Mouse (Mus musculus): ENCODE results near the gene Ddr1.

Ddr1 gene

DNA sequence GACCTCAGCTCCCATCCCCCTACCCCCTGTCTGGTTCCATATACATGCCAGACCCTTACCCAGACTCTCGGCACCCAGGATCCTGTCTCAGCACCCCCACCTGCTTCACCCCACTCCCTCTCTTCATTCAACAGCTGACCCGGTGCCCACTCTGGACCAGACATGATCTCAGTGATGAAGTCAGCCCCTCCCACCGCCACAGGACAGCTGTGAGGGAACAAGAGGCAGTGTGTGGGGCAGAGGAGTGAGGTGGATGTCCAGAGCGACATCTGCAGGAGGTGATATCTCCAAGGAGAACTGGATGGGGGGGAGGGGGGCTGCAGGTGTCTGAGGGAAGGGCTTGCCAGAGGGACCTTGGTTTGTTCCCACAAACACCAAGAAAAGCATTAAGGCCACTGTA is 12.6 kb downstream of the Ddr1 start:
- DNase-seq (ENCODE audit: low spot score in 2 of 2) = no peak

- no peak for DNase-seq (ENCODE audit: low spot score in 2 of 2)
Measured at GRCm38 (mm10) chr17:35689936-35690645, 14.3 kb downstream of the Ddr1 start.

DNA sequence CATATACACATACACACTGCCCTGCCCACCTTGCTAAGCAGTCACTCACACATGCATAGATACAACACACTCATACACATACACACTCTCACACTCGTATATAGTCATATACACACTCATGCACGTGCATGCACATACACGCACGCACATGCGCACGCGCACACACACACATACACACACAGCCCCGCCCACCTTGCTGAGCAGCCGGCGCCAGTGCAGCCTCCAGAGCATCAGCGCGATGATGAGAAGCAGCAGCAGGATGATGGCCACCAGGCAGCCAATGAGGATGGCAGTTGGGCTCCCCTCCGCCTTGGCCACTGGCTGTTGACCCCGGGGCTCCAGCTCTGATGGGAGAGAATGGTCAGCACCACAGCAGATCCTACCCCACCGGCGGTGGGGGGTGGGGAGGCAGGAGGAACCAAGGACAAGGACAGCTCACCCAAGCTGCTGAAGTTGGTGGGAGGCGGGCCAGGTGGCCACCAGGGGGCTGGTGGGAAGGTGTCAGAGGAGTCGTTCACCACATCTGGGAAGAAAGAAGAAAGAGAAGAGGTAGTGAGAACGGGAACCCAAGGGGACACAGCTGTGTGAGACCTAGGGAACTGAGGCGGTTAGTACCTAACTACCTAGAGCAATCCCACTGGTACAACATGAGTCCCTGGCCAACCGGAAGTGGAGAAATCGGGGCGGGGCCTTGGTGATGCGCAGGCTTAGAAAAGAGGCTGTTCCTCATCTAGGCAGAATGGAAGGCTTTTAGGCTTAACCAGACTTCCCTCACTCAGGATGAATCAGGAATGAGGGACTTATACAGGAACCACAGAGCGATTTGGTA is 15.9 kb downstream of the Ddr1 start:
- DNase-seq (ENCODE audit: low spot score in 2 of 2) = no peak

- DNase-seq (ENCODE audit: low spot score in 2 of 2) = no peak
Measured at GRCm38 (mm10) chr17:35685061-35685460, 19.4 kb downstream of the Ddr1 start.

DNA sequence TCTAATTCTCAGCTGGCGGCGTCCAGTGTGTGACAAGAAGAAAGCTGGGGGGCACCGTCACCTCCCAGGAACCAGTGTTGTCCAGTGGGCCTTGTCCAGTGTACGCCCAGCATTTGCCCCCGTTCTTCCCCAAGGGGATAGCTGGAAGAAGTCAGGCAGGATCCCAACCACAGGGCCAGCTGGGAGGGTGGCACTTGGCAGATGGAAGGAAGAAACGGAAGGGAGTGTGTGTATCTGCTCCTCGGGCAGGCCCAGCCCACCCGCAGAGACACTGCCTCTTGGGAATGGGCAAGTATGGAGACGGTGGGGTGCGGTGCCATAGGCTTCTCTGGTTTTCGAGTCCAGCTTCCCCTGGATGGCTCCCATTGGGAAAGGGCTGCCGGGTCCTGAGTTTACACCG is 22.4 kb downstream of the Ddr1 start:
- no peak for DNase-seq (ENCODE audit: low spot score in 2 of 2)

DNA sequence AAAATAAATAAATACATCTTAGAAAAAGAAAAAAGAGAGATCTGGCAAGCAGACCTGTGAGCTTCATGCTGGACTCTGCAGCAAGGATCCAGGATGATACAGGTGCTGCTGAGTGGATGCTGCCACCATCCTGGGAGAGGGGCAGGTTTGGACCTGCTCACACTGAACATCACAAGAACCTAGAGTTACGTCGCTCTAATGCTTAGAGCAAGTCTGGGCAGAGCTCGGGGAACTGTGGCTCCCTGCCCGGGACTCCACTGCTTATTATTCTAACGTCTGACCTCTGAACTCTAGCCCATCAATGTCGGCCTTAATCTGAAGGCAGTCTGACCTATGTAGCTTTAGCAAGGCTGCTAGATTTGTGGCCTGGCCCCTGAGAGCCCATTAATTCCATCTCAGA is 23.8 kb downstream of the Ddr1 start:
- DNase-seq (ENCODE audit: low spot score in 2 of 2) = no peak

GRCm38 (mm10) chr17:35673416-35674035 is 30.9 kb downstream of the Ddr1 start, which contains the start of gene Gtf2h4:
TSS of gene Gtf2h4 (minus strand) at chr17:35673739.
- DNase-seq (ENCODE audit: low spot score in 2 of 2) = peak; percentile 64 to 86

GRCm38 (mm10) chr17:35672527-35672926 is 31.9 kb downstream of the Ddr1 start:
- no peak for DNase-seq (ENCODE audit: low spot score in 2 of 2)

- DNase-seq (ENCODE audit: low spot score in 2 of 2) = no peak
Measured at GRCm38 (mm10) chr17:35671846-35672245, 32.6 kb downstream of the Ddr1 start.

DNA sequence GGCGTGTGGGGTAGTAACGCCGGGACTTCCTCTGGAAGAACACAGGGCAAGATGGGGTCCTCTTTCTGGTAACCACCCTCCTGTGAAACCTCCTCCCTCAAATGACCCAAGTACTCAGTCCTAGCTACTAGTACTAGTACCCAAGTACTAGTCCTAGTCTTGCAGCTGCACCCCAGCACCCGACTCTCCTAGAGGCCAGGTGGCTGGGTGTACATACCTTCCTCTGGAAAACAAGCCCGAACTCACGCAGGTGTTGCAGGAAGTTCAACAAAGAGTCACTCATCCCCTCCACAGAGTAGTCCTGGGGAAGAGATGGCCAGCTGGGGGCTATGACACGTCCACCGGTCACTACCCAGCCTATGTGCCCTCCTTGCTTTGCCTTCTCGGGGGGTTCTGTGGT is 34.7 kb downstream of the Ddr1 start:
- DNase-seq (ENCODE audit: low spot score in 2 of 2) = no peak

DNA sequence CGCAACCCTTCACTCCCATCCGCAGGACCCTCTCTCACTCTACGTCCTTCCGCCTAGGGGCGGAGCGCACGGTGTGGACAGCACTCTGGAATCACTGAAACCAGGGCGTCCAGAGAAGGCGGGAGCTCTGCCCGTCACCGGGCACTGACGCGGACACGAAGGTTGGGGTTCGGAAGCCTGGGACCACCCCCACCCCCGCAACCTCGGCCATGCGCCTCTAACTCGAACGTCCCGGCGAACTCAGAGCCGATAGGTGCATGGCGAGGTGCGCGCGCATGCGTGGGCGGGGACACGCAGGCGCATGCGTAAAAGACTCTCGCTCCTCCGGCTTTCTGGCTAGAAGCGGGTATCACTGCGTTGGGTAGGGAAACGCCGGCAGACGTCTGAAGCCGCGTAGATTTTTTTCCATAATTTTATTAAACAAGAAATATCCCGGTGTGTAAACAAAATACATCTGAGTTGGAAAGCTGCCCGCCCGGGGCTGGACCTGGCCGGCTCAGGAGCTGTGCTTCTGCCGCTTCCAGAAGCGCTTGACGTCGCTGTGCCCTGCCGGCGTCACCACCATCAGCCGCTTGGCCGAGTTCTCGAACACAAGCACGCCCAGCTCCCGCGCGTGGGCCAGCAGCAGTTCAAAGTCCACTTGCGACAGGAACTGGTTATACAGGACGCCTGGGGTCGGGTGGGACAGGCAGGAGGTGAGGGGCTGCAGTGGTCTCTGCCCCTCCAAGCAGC is 36.9 kb downstream of the Ddr1 start, which contains the start of gene Vars2:
Gene Vars2 (minus strand): TSS at position 259 of the 732 bp plus-strand sequence.
- peak; percentile 92 to 97 for DNase-seq (ENCODE audit: low spot score in 2 of 2)

GRCm38 (mm10) chr17:35666851-35667256 is 37.6 kb downstream of the Ddr1 start:
- peak in 1 of 2 experiments; percentile 25 for DNase-seq (ENCODE audit: low spot score in 2 of 2)

DNA sequence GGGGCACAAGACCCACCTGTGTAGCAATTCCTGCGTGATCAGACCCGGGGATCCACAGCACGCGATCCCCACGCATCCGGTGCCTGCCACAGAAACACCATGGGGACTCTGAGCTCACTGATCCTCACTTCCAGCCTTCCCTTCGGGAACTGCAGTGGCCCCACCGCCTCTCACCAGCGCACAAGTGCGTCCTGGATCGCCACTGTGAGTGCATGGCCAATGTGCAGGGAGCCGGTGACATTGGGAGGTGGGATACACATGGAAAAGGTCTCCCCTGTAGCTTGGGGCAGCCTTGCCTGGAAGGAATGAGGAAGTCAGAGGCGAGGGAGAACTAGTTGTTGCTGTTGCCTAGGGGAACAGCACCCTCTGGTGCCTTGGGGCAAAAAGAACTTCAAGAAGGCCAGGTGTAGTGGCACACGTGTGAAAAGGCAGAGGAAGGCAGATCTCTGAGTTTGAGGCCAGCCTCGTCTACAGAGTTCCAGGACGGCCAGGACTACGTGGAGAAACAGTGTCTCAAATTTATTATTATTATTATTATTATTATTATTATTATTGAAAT is 38.4 kb downstream of the Ddr1 start:
- no peak for DNase-seq (ENCODE audit: low spot score in 2 of 2)

DNA sequence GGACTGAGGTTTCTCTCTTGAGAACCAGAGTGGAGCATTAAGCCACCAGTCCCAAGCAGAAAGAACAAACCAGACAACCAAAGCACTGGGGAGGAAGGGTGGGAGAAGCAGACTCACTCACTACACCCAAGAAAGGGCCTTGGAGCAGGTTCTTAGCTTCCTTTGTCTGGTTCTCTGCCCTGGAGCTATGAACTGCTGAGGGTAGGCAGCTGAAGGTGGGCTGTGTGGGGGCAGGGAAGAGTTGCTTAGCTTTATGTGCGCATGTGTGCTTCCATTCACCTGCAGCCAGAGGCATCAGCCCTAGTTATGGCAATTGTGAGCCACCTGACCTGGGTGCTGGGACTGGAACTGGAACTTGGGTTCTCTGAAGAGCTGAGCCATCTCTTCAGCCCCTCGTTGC is 51.3 kb downstream of the Ddr1 start:
- no peak for DNase-seq (ENCODE audit: low spot score in 2 of 2)

- DNase-seq (ENCODE audit: low spot score in 2 of 2) = no peak
Measured at GRCm38 (mm10) chr17:35649429-35649828, 55.0 kb downstream of the Ddr1 start.

DNA sequence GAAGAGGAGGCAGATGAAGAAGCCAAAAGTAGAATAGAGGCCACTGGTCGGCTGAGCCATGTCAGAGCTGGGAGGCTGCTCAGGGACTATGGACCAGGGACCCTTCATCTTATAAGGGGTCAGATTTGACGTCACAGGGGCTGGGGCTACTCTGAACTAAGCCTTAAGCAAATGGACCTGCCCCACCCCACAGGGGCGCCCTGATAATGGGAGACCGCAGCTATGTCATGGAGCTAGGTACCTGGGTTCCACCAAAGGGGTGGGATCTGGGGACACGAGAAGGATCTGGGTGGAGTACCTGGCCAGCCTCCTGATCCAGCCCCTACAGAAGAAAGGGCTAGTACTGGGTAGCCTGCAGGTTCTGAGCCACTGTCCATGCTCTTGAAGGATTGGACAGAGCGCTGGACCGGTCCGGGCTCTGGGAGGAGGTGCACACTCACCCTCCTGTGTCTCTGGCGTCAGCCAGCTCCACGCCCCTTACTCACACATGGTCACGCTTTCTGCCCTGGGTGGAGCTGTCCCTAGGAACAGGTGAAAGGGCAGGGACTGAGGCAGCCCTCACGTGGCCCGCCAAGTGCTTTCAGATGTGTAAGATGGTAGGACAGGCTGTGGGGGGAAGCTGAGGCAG is 60.7 kb downstream of the Ddr1 start, which contains the start of gene Mucl3:
Gene Mucl3 (minus strand): TSS at position 87 of the 628 bp plus-strand sequence.
- DNase-seq (ENCODE audit: low spot score in 2 of 2) = no peak

- DNase-seq (ENCODE audit: low spot score in 2 of 2) = no peak
Measured at GRCm38 (mm10) chr17:35639352-35639751, 65.1 kb downstream of the Ddr1 start.

DNA sequence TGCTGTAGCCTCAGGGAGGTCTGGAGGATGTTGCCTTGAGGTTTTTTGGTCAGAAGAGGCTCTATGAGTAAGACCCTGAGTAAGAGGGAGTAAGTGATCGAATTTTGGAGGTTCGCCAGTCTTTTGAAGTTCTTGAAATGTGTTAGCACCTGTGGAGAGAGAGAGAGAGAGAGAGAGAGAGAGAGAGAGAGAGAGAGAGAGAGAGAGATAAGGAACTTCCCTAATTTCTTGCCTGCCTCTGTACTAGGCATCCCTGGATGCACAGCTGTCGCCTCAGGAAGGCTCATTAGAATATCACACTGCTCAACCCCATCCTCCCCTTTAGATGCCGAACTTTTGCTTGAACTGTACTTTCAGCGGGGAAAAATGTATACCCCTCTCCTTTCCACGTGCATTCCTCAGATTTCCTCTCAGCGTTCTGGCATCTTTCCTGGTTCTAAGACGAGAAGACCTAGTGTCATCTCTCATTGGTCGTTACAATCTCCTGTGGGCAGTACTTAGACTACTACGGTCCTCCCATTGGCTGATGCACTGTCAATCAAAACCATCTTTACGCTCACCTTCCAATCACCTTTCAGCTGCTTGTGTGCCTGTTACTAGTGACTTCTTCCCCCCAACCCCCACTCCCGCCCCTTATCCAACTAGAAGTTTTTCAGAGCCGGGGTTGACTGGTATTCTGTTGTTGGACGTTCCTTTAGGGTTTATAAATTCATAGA is 65.8 kb downstream of the Ddr1 start:
- DNase-seq (ENCODE audit: low spot score in 2 of 2) = peak in 1 of 2 experiments; percentile 60

DNA sequence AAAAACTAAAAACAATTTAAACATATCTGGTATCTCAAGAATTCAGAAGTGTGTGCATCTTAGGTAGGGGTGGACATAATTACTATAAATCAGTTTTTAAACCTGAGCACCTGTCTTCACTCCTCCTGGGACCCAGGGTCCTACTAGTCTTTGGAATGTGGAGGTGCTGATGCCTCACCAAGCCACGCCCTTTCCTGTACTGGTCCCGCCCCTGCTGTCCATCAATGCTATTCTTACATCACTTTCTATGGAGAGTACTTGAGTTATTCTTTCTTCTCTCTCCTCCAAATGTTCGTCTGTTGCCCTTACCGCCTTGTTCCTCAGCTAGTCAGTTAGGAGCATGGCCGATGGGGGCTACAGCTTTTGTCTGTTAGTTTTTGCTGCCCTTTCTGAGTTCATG is 68.1 kb downstream of the Ddr1 start:
- peak in 1 of 2 experiments; percentile 23 for DNase-seq (ENCODE audit: low spot score in 2 of 2)

- peak; percentile 33 to 41 for DNase-seq (ENCODE audit: low spot score in 2 of 2)
Measured at GRCm38 (mm10) chr17:35635699-35636111, 68.7 kb downstream of the Ddr1 start.

All from urinary bladder, adult 18-20 months (tissue).